10 mouse cellular contexts compared by ENCODE assay signal in the genomic region with DNA sequence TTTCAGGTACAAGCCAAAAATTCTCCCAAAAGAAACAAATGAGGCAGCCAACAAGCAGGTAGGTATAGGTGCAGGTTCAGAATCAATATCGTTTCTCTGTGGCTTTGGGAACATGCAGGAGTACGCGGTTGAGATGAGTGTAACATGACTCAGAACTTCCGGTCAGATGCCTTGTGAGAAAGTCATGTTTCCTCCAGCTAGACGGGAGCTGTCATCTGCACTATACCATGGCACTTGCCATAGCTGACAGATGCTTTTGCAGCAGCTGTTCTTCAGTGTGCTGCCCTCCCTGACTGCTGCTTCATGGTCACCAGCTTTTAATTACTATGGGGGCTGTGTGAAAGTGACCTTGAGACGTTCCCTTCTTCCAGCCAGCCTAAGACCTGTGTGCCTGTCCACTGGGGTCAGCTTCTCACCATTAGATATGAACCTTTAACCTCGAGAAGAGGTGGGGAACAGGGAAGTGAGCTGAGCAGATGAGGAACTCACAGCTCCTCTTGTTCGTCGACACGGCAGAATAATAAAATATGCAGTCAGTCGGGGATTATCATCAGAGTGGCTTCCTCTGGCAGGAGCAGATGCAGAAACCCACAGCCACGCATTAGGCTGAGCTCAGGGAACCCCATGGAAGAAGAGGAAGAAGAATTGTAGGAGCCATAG. TPM values are rescaled to one million over a fixed set of nuclear protein-coding genes. Genes with fewer than 3 reads are reported as not detected.
DNase-seq lines count a peak whose midpoint lies in the region; ATAC-seq and TF ChIP-seq lines count a peak whose summit lies in the region.
"Had no signal": no experiment of that assay in that cellular context is flagged by ENCODE, and none has a peak within 500 bp of the region (broad histone marks: within the 10 kb centered on the region; RNA-seq: fewer than 3 reads in every experiment).

No protein-coding gene starts in this region.

- peak; percentile 61 for ATAC-seq in megakaryocyte, adult 5-6 weeks (ENCODE audit: poor library complexity, severe bottlenecking)
- no peak for ATAC-seq in midbrain, embryonic 14.5 days (ENCODE audit: low FRiP score, low TSS enrichment)
- ATAC-seq in midbrain, embryonic 16.5 days: no peak
- no peak for ATAC-seq in forebrain, embryonic 13.5 days

- no peak overlapping the region for H3K4me2 ChIP-seq in midbrain, embryonic 14.5 days (ENCODE audit: low read length)
- H3K4me2 ChIP-seq in midbrain, embryonic 16.5 days (ENCODE audit: low read length): no peak overlapping the region
- no peak overlapping the region for H3K4me2 ChIP-seq in forebrain, embryonic 13.5 days

- TF ChIP-seq EP300 in heart, adult 2 months (IDR thresholded peaks at IDR 0.05; ENCODE audit: insufficient read depth, low read depth, low read length): no peak

- no peak for TF ChIP-seq POLR2A in heart, adult 2 months (IDR thresholded peaks at IDR 0.05; ENCODE audit: insufficient read depth, low read depth, low read length)

- no peaks in the 10 kb centered on the region for H3K27me3 ChIP-seq in heart, adult 2 months (ENCODE audit: control insufficient read depth, insufficient read depth, low read length)
- no peaks in the 10 kb centered on the region for H3K27me3 ChIP-seq in midbrain, embryonic 14.5 days (ENCODE audit: control insufficient read depth, insufficient read depth, low read length)
- H3K27me3 ChIP-seq in midbrain, embryonic 16.5 days (ENCODE audit: control insufficient read depth, insufficient read depth, low read depth, low read length): no peaks in the 10 kb centered on the region
- no peaks in the 10 kb centered on the region for H3K27me3 ChIP-seq in forebrain, embryonic 13.5 days

- peak; percentile 12 to 26 for DNase-seq in heart, adult 2 months
- DNase-seq in heart, adult 8-10 months (ENCODE audit: low spot score): no peak
- DNase-seq in B cell, adult 2 months: peak; percentile 28 to 41
- peak; percentile 6 to 33 for DNase-seq in heart, adult 9 months (ENCODE audit: low spot score in 2 of 2)
- no peak for DNase-seq in midbrain, embryonic 14.5 days

- H3K9me3 ChIP-seq in midbrain, embryonic 14.5 days (ENCODE audit: control insufficient read depth, low read length): no peaks in the 10 kb centered on the region
- no peaks in the 10 kb centered on the region for H3K9me3 ChIP-seq in midbrain, embryonic 16.5 days (replicated peaks; ENCODE audit: control insufficient read depth, low read length, poor library complexity, severe bottlenecking)
- no peaks in the 10 kb centered on the region for H3K9me3 ChIP-seq in forebrain, embryonic 13.5 days (replicated peaks)

- no peaks in the 10 kb centered on the region for H3K79me2 ChIP-seq in heart, adult 2 months (replicated peaks; ENCODE audit: control insufficient read depth, insufficient read depth, low read length)

- TF ChIP-seq CTCF in heart, adult 2 months (IDR thresholded peaks at IDR 0.05): no peak

- no peak overlapping the region for H3K9ac ChIP-seq in heart, adult 2 months (ENCODE audit: low read depth, low read length)
- H3K9ac ChIP-seq in midbrain, embryonic 14.5 days (replicated peaks; ENCODE audit: low read length): no peak overlapping the region
- H3K9ac ChIP-seq in midbrain, embryonic 16.5 days (ENCODE audit: low read depth, low read length): no peak overlapping the region
- no peak overlapping the region for H3K9ac ChIP-seq in forebrain, embryonic 13.5 days

- H3K4me1 ChIP-seq in heart, adult 2 months (ENCODE audit: control insufficient read depth, insufficient read depth, low read length): no peaks in the 10 kb centered on the region; the same call in 1 of the 2 replicates
- H3K4me1 ChIP-seq in midbrain, embryonic 14.5 days (ENCODE audit: control insufficient read depth, insufficient read depth, low read length): no peaks in the 10 kb centered on the region
- H3K4me1 ChIP-seq in midbrain, embryonic 16.5 days (ENCODE audit: control insufficient read depth, insufficient read depth, low read length): no peaks in the 10 kb centered on the region
- H3K4me1 ChIP-seq in forebrain, embryonic 13.5 days: no peaks in the 10 kb centered on the region

- 34% methylated on average over 12 of the region's 12 CpGs for WGBS in heart, adult 2 months
- WGBS in midbrain, embryonic 14.5 days: 68% methylated on average over 12 of the region's 12 CpGs
- 64% methylated on average over 12 of the region's 12 CpGs for WGBS in midbrain, embryonic 16.5 days
- 79% methylated on average over 12 of the region's 12 CpGs for WGBS in forebrain, embryonic 13.5 days

- no peaks in the 10 kb centered on the region for H3K36me3 ChIP-seq in heart, adult 2 months (ENCODE audit: control insufficient read depth, insufficient read depth, low read length)
- no peaks in the 10 kb centered on the region for H3K36me3 ChIP-seq in midbrain, embryonic 14.5 days (ENCODE audit: control insufficient read depth, insufficient read depth, low read length)
- H3K36me3 ChIP-seq in midbrain, embryonic 16.5 days (ENCODE audit: control insufficient read depth, insufficient read depth, low read length): no peaks in the 10 kb centered on the region
- no peaks in the 10 kb centered on the region for H3K36me3 ChIP-seq in forebrain, embryonic 13.5 days (ENCODE audit: poor library complexity, severe bottlenecking)

- intact Hi-C loops in heart, adult 2 months (cut with DNase I): no loop called here

- no peak overlapping the region for H3K27ac ChIP-seq in heart, adult 2 months
- no peak overlapping the region for H3K27ac ChIP-seq in midbrain, embryonic 14.5 days (replicated peaks; ENCODE audit: low read depth, low read length)
- no peak overlapping the region for H3K27ac ChIP-seq in midbrain, embryonic 16.5 days (ENCODE audit: low read length)
- no peak overlapping the region for H3K27ac ChIP-seq in forebrain, embryonic 13.5 days
- H3K27ac ChIP-seq: left cerebral cortex, adult 2 months had no signal

- H3K4me3 ChIP-seq in heart, adult 2 months: no peak overlapping the region
- H3K4me3 ChIP-seq in midbrain, embryonic 14.5 days (replicated peaks; ENCODE audit: low read depth, low read length): no peak overlapping the region
- H3K4me3 ChIP-seq in midbrain, embryonic 16.5 days (ENCODE audit: low read depth, low read length): no peak overlapping the region
- no peak overlapping the region for H3K4me3 ChIP-seq in forebrain, embryonic 13.5 days
- H3K4me3 ChIP-seq: erythroblast, embryonic 14.5 days; left cerebral cortex, adult 2 months had no signal

RNA-seq across cellular contexts. Expression of a gene that starts 7.0 kb away (rescaled TPM):
- total RNA-seq in heart, adult 2 months (2021): 1 to 10 TPM; 1.7 to 1.8 TPM
- polyA plus RNA-seq in heart, adult 2 months (2012; rRNA removed): 0.57 and 0.82 TPM in 2 replicates
- total RNA-seq in heart, adult 8-10 months (2022): 1 to 10 TPM; 1.1 to 2.2 (median 1.1) TPM
- 116 and 127 TPM in 2 replicates for total RNA-seq in megakaryocyte, adult 5-6 weeks (2015)
- total RNA-seq in megakaryocyte, adult 5-6 weeks (2017): 131 and 150 TPM in 2 replicates
- 0.13 and 0.41 TPM in 2 replicates for polyA plus RNA-seq in midbrain, embryonic 14.5 days (2014; fragmentation: Nextera tagmentation; extraction: Ambion mirVana)
- 0.19 and 0.24 TPM in 2 replicates for polyA plus RNA-seq in midbrain, embryonic 16.5 days (2015; fragmentation: Nextera tagmentation; extraction: Ambion mirVana)
- polyA plus RNA-seq in forebrain, embryonic 13.5 days (2015; fragmentation: Nextera tagmentation; extraction: Ambion mirVana): 0.09 and 0.11 TPM in 2 replicates
- polyA plus RNA-seq: erythroblast, embryonic 14.5 days had no signal

RNA-seq across cellular contexts. Expression of a gene that starts 50.9 kb away (rescaled TPM):
- total RNA-seq in heart, adult 2 months (2021): 100 to 1,000 TPM; 424 to 456 TPM
- polyA plus RNA-seq in heart, adult 2 months (2012; rRNA removed): 237 and 484 TPM in 2 replicates
- 100 to 1,000 TPM; 423 to 432 (median 428) TPM for total RNA-seq in heart, adult 8-10 months (2022)
- 313 and 334 TPM in 2 replicates for total RNA-seq in megakaryocyte, adult 5-6 weeks (2015)
- total RNA-seq in megakaryocyte, adult 5-6 weeks (2017): 306 and 317 TPM in 2 replicates
- 243 and 266 TPM in 2 replicates for polyA plus RNA-seq in midbrain, embryonic 14.5 days (2014; fragmentation: Nextera tagmentation; extraction: Ambion mirVana)
- polyA plus RNA-seq in midbrain, embryonic 16.5 days (2015; fragmentation: Nextera tagmentation; extraction: Ambion mirVana): 252 and 278 TPM in 2 replicates
- polyA plus RNA-seq in forebrain, embryonic 13.5 days (2015; fragmentation: Nextera tagmentation; extraction: Ambion mirVana): 346 and 364 TPM in 2 replicates

Comparison
In these comparisons a context has a peak if more than half of its experiments do, and no peak if none do; other contexts are left out.
1. DNase-seq: peak in heart, adult 2 months (2 of 2), B cell, adult 2 months (2 of 2) and heart, adult 9 months (2 of 2); none in heart, adult 8-10 months (single experiment) and midbrain, embryonic 14.5 days (single experiment).